ENCODE assay signal across 8 mouse cellular contexts in genomic region chr15:89322670-89323522, GRCm38 (mm10). TPM values are rescaled to one million over a fixed set of nuclear protein-coding genes. Genes with fewer than 3 reads are reported as not detected.
A peak's percentile ranks its signal among the peaks of the same experiment; 100 is the strongest.
DNase-seq lines count a peak whose midpoint lies in the region; ATAC-seq lines count a peak whose summit lies in the region.

TSS of gene Adm2 (plus strand) at chr15:89322720.

- whole genome bisulfite sequencing in heart, embryonic 15.5 days, result 5% methylated on average over 26 of the region's 26 CpGs
- 9% methylated on average over 26 of the region's 26 CpGs for WGBS in hindbrain, embryonic 14.5 days
- WGBS in midbrain, embryonic 12.5 days, result 8% methylated on average over 26 of the region's 26 CpGs

- no peak for DNase-seq in heart, postnatal 25 days (ENCODE audit: low spot score)
- peak; percentile 47 for DNase-seq in ZHBTc4 (ENCODE audit: low read depth, low spot score)
- DNase-seq in hindbrain, embryonic 14.5 days (ENCODE audit: low spot score), result no peak
- DNase-seq in thymus, postnatal 36 days, result no peak
- DNase-seq in cerebellum, postnatal 25 days, result no peak

- H3K4me2 ChIP-seq in heart, embryonic 15.5 days, result peak within 1 kb of the TSS; percentile 58
- 0 out of 2 replicates have a peak within 1 kb of the TSS, but pooled peaks have one; percentile 19 for H3K4me2 ChIP-seq in hindbrain, embryonic 14.5 days (replicated peaks)
- peak within 1 kb of the TSS; percentile 35 for H3K4me2 ChIP-seq in midbrain, embryonic 12.5 days (replicated peaks)

- no peak for ATAC-seq in heart, embryonic 15.5 days (replicated peaks; ENCODE audit: insufficient number of reproducible peaks, insufficient read depth, low FRiP score, low read depth)
- ATAC-seq in hindbrain, embryonic 14.5 days (ENCODE audit: low FRiP score), result no peak
- no peak for ATAC-seq in midbrain, embryonic 12.5 days (ENCODE audit: low FRiP score, low read depth)
- ATAC-seq in erythroid progenitor cell, adult 5-6 weeks (replicated peaks; ENCODE audit: low FRiP score, poor library complexity, severe bottlenecking), result no peak

- no peak within 1 kb of the TSS for H3K27ac ChIP-seq in heart, embryonic 15.5 days
- H3K27ac ChIP-seq in hindbrain, embryonic 14.5 days, result no peak within 1 kb of the TSS
- no peak within 1 kb of the TSS for H3K27ac ChIP-seq in midbrain, embryonic 12.5 days (replicated peaks)

- peaks cover 7% of the 10 kb centered on the region; the same call in 1 of the 2 replicates for H3K4me1 ChIP-seq in heart, embryonic 15.5 days (replicated peaks)
- H3K4me1 ChIP-seq in hindbrain, embryonic 14.5 days (replicated peaks; ENCODE audit: control insufficient read depth, insufficient read depth, low read length), result no peaks in the 10 kb centered on the region
- peaks cover 9% of the 10 kb centered on the region for H3K4me1 ChIP-seq in midbrain, embryonic 12.5 days

- H3K36me3 ChIP-seq in heart, embryonic 15.5 days, result no peaks in the 10 kb centered on the region
- H3K36me3 ChIP-seq in hindbrain, embryonic 14.5 days (replicated peaks; ENCODE audit: control insufficient read depth, insufficient read depth), result no peaks in the 10 kb centered on the region
- no peaks in the 10 kb centered on the region for H3K36me3 ChIP-seq in midbrain, embryonic 12.5 days

- H3K9ac ChIP-seq in heart, embryonic 15.5 days, result peak within 1 kb of the TSS; percentile 25
- H3K9ac ChIP-seq in hindbrain, embryonic 14.5 days, result no peak within 1 kb of the TSS
- H3K9ac ChIP-seq in midbrain, embryonic 12.5 days (replicated peaks), result no peak within 1 kb of the TSS

- H3K4me3 ChIP-seq in heart, embryonic 15.5 days, result peak within 1 kb of the TSS; percentile 34
- H3K4me3 ChIP-seq in hindbrain, embryonic 14.5 days (replicated peaks; ENCODE audit: low read length), result no peak within 1 kb of the TSS
- H3K4me3 ChIP-seq in midbrain, embryonic 12.5 days, result peak within 1 kb of the TSS; percentile 14; the same call in 1 of the 2 replicates

- intact Hi-C loops in heart, postnatal 25 days (cut with DNase I), result no loop called here

- peaks cover 28% of the 10 kb centered on the region for H3K27me3 ChIP-seq in heart, embryonic 15.5 days
- peaks cover 10% of the 10 kb centered on the region for H3K27me3 ChIP-seq in hindbrain, embryonic 14.5 days (ENCODE audit: control insufficient read depth, insufficient read depth, low read length)
- peaks cover 28% of the 10 kb centered on the region for H3K27me3 ChIP-seq in midbrain, embryonic 12.5 days

- H3K9me3 ChIP-seq in heart, embryonic 15.5 days (replicated peaks), result no peaks in the 10 kb centered on the region
- H3K9me3 ChIP-seq in hindbrain, embryonic 14.5 days (ENCODE audit: control insufficient read depth, low read length), result no peaks in the 10 kb centered on the region
- H3K9me3 ChIP-seq in midbrain, embryonic 12.5 days, result no peaks in the 10 kb centered on the region

RNA-seq across cellular contexts. Expression of gene Adm2, which starts in this region (rescaled TPM):
- polyA plus RNA-seq in heart, embryonic 15.5 days (2015; fragmentation: Nextera tagmentation; extraction: Ambion mirVana), result 0.19 and 0.60 TPM in 2 replicates
- total RNA-seq in heart, postnatal 25 days (2021), result not detected
- not detected in 2 replicates for polyA plus RNA-seq in hindbrain, embryonic 14.5 days (2014; fragmentation: Nextera tagmentation; extraction: Ambion mirVana)
- polyA plus RNA-seq in midbrain, embryonic 12.5 days (2016; fragmentation: Nextera tagmentation; extraction: Ambion mirVana), result not detected in 2 replicates
- total RNA-seq in erythroid progenitor cell, adult 5-6 weeks (2015; ENCODE audit: low replicate concordance), result not detected in 2 replicates
- not detected in 2 replicates for total RNA-seq in erythroid progenitor cell, adult 5-6 weeks (2017; ENCODE audit: low replicate concordance)
